9 mouse cellular contexts compared by ENCODE assay signal in genomic region chr5:57717238-57717905, GRCm38 (mm10). TPM values are rescaled to one million over a fixed set of nuclear protein-coding genes. Genes with fewer than 3 reads are reported as not detected.
A peak's percentile ranks its signal among the peaks of the same experiment; 100 is the strongest.
DNase-seq lines count a peak whose midpoint lies in the region; ATAC-seq and TF ChIP-seq lines count a peak whose summit lies in the region.
"Had no signal": no experiment of that assay in that cellular context is flagged by ENCODE, and none has a peak within 500 bp of the region (broad histone marks: within the 10 kb centered on the region; RNA-seq: fewer than 3 reads in every experiment).

No protein-coding gene starts in this region.

- H3K9me3 ChIP-seq in embryonic facial prominence, embryonic 11.5 days (replicated peaks; ENCODE audit: control insufficient read depth, low read length): no peaks in the 10 kb centered on the region
- no peaks in the 10 kb centered on the region for H3K9me3 ChIP-seq in kidney, embryonic 14.5 days (ENCODE audit: control insufficient read depth, low read length)
- H3K9me3 ChIP-seq in liver, embryonic 11.5 days (ENCODE audit: control insufficient read depth, low read length): no peaks in the 10 kb centered on the region
- H3K9me3 ChIP-seq in stomach, postnatal 0 days (ENCODE audit: control insufficient read depth, low read length): no peaks in the 10 kb centered on the region

- WGBS in embryonic facial prominence, embryonic 11.5 days: under 1% methylated on average over 53 of the region's 53 CpGs
- under 1% methylated on average over 53 of the region's 53 CpGs for WGBS in kidney, embryonic 14.5 days
- WGBS in liver, embryonic 11.5 days: under 1% methylated on average over 52 of the region's 53 CpGs
- WGBS in stomach, postnatal 0 days: under 1% methylated on average over 53 of the region's 53 CpGs

- peak overlapping the region; percentile 64 for H3K9ac ChIP-seq in embryonic facial prominence, embryonic 11.5 days (replicated peaks; ENCODE audit: low read length)
- H3K9ac ChIP-seq in kidney, embryonic 14.5 days (ENCODE audit: low read depth, low read length): peak overlapping the region; percentile 62
- H3K9ac ChIP-seq in liver, embryonic 11.5 days (ENCODE audit: low read depth, low read length): peak overlapping the region; percentile 67
- H3K9ac ChIP-seq in stomach, postnatal 0 days (ENCODE audit: low read length): peak overlapping the region; percentile 58

- H3K27ac ChIP-seq in embryonic facial prominence, embryonic 11.5 days (replicated peaks; ENCODE audit: low read depth, low read length): peak overlapping the region; percentile 86
- H3K27ac ChIP-seq in kidney, embryonic 14.5 days (ENCODE audit: low read depth, low read length): peak overlapping the region; percentile 71
- peak overlapping the region; percentile 70 for H3K27ac ChIP-seq in liver, embryonic 11.5 days (ENCODE audit: low read depth, low read length)
- H3K27ac ChIP-seq in stomach, postnatal 0 days (replicated peaks): peak overlapping the region; percentile 90

- no peaks in the 10 kb centered on the region for H3K4me1 ChIP-seq in embryonic facial prominence, embryonic 11.5 days (ENCODE audit: control insufficient read depth, insufficient read depth, low read length)
- H3K4me1 ChIP-seq in kidney, embryonic 14.5 days (ENCODE audit: control insufficient read depth, insufficient read depth, low read length): 0 out of 2 replicates have a peak, but pooled peaks cover 7% of the 10 kb centered on the region
- peaks cover 4% of the 10 kb centered on the region for H3K4me1 ChIP-seq in liver, embryonic 11.5 days (replicated peaks; ENCODE audit: control insufficient read depth, insufficient read depth, low read length)
- H3K4me1 ChIP-seq in stomach, postnatal 0 days (replicated peaks; ENCODE audit: control insufficient read depth, insufficient read depth): no peaks in the 10 kb centered on the region

- no peak for TF ChIP-seq EP300 in stomach, postnatal 0 days (optimal IDR thresholded peaks at IDR 0.05)

- no peaks in the 10 kb centered on the region for H3K27me3 ChIP-seq in embryonic facial prominence, embryonic 11.5 days (ENCODE audit: control insufficient read depth, insufficient read depth, low read length)
- H3K27me3 ChIP-seq in kidney, embryonic 14.5 days (ENCODE audit: control insufficient read depth, insufficient read depth, low read length): no peaks in the 10 kb centered on the region; the same call in 1 of the 2 replicates
- H3K27me3 ChIP-seq in liver, embryonic 11.5 days (replicated peaks; ENCODE audit: control insufficient read depth, insufficient read depth, low read length): peaks cover 28% of the 10 kb centered on the region
- H3K27me3 ChIP-seq in stomach, postnatal 0 days (ENCODE audit: control insufficient read depth, insufficient read depth, low read length): peaks cover 2% of the 10 kb centered on the region; the same call in 1 of the 2 replicates
- H3K27me3 ChIP-seq: CH12.LX had no signal

- TF ChIP-seq CTCF in stomach, postnatal 0 days (IDR thresholded peaks at IDR 0.05; ENCODE audit: low read depth): no peak

- DNase-seq in heart, adult 11 months: peak; percentile 95
- no peak for DNase-seq in heart, adult 8-10 months (ENCODE audit: low spot score)
- DNase-seq in embryonic facial prominence, embryonic 11.5 days (ENCODE audit: low spot score): peak; percentile 73
- peak; percentile 39 to 41 for DNase-seq in heart, adult 9 months (ENCODE audit: low spot score in 2 of 2)
- peak; percentile 82 for DNase-seq in liver, embryonic 11.5 days (ENCODE audit: low spot score)
- peak; percentile 44 for DNase-seq in naive thymus-derived CD4-positive, alpha-beta T cell, adult 2 months (ENCODE audit: low read depth)
- DNase-seq in stomach, postnatal 0 days (ENCODE audit: low spot score): peak; percentile 56

- no peaks in the 10 kb centered on the region for H3K36me3 ChIP-seq in embryonic facial prominence, embryonic 11.5 days (replicated peaks; ENCODE audit: control insufficient read depth, insufficient read depth, low read depth, low read length)
- H3K36me3 ChIP-seq in kidney, embryonic 14.5 days (ENCODE audit: control insufficient read depth, insufficient read depth, low read length): no peaks in the 10 kb centered on the region
- H3K36me3 ChIP-seq in liver, embryonic 11.5 days (ENCODE audit: control insufficient read depth, insufficient read depth, low read length): no peaks in the 10 kb centered on the region
- H3K36me3 ChIP-seq in stomach, postnatal 0 days (ENCODE audit: control insufficient read depth, insufficient read depth, low read length): no peaks in the 10 kb centered on the region

- H3K4me2 ChIP-seq in embryonic facial prominence, embryonic 11.5 days (ENCODE audit: low read depth, low read length): peak overlapping the region; percentile 88
- H3K4me2 ChIP-seq in kidney, embryonic 14.5 days (replicated peaks; ENCODE audit: low read depth, low read length): peak overlapping the region; percentile 92
- peak overlapping the region; percentile 94 for H3K4me2 ChIP-seq in liver, embryonic 11.5 days
- peak overlapping the region; percentile 80 for H3K4me2 ChIP-seq in stomach, postnatal 0 days (replicated peaks; ENCODE audit: low read depth)

- peak overlapping the region; percentile 63 for H3K4me3 ChIP-seq in embryonic facial prominence, embryonic 11.5 days (ENCODE audit: low read depth, low read length)
- peak overlapping the region; percentile 51 for H3K4me3 ChIP-seq in kidney, embryonic 14.5 days (ENCODE audit: low read length)
- peak overlapping the region; percentile 65 for H3K4me3 ChIP-seq in liver, embryonic 11.5 days (ENCODE audit: low read depth, low read length)
- H3K4me3 ChIP-seq in stomach, postnatal 0 days (ENCODE audit: low read depth, low read length): peak overlapping the region; percentile 64

- 0 out of 2 replicates have a peak, but pooled peaks have one; percentile 1 for ATAC-seq in embryonic facial prominence, embryonic 11.5 days (replicated peaks; ENCODE audit: insufficient number of reproducible peaks, low FRiP score, low TSS enrichment, low read depth)
- ATAC-seq in kidney, embryonic 14.5 days (ENCODE audit: low FRiP score, low TSS enrichment): peak; percentile 34
- ATAC-seq in liver, embryonic 11.5 days (replicated peaks; ENCODE audit: low FRiP score): peak; percentile 19; the same call in 1 of the 2 replicates
- peak; percentile 33; the same call in 1 of the 2 replicates for ATAC-seq in stomach, postnatal 0 days (ENCODE audit: low FRiP score, low TSS enrichment)

RNA-seq across cellular contexts. Expression of gene Pcdh7, which starts 0.4 kb away (rescaled TPM):
- total RNA-seq in heart, adult 8-10 months (2022): 100 to 1,000 TPM in 1 of 4 experiments, 10 to 100 TPM in 3; 92.5 to 103 (median 96.8) TPM
- 7.4 and 8.0 TPM in 2 replicates for polyA plus RNA-seq in embryonic facial prominence, embryonic 11.5 days (2014; fragmentation: Nextera tagmentation; extraction: Ambion mirVana)
- 6.5 and 7.6 TPM in 2 replicates for polyA plus RNA-seq in kidney, embryonic 14.5 days (2014; fragmentation: Nextera tagmentation; extraction: Ambion mirVana)
- 4.0 and 4.4 TPM in 2 replicates for polyA plus RNA-seq in liver, embryonic 11.5 days (2014; fragmentation: Nextera tagmentation; extraction: Ambion mirVana)
- 6.4 and 6.7 TPM in 2 replicates for polyA plus RNA-seq in stomach, postnatal 0 days (2015; fragmentation: Nextera tagmentation; extraction: Ambion mirVana)
- total RNA-seq: CH12.LX had no signal
